Mouse (Mus musculus): ENCODE results near the gene Ctdspl2. TPM values are rescaled to one million over a fixed set of nuclear protein-coding genes. Genes with fewer than 3 reads are reported as not detected.

The Ctdspl2 gene
- polyA plus RNA-seq, 1 experiment from 2014 or later, result 44.4 TPM

Small RNAs within 50 kb of the gene (microRNA-seq; reads per million reads assigned to microRNA genes)
- gene Gm47314, result not detected

Other genes starting within 250 kb of the Ctdspl2 start
- gene Frmd5, start 148.9 kb upstream of the Ctdspl2 start, polyA plus RNA-seq (2016; fragmentation: Nextera tagmentation; extraction: Ambion mirVana), result 25.6 TPM in 2 replicates
- 17.5 and 21.2 TPM in 2 replicates for gene Casc4, start 89.0 kb upstream of the Ctdspl2 start, polyA plus RNA-seq (2016; fragmentation: Nextera tagmentation; extraction: Ambion mirVana)
- 0.18 TPM in 1 of 2 replicates, not detected in the other for gene Mageb3, start 91 bp downstream of the Ctdspl2 start, polyA plus RNA-seq (2016; fragmentation: Nextera tagmentation; extraction: Ambion mirVana)
- gene Eif3j1, start 72.5 kb downstream of the Ctdspl2 start, polyA plus RNA-seq (2016; fragmentation: Nextera tagmentation; extraction: Ambion mirVana), result 14.2 and 15.7 TPM in 2 replicates
- gene Spg11, start 162.4 kb downstream of the Ctdspl2 start, polyA plus RNA-seq (2016; fragmentation: Nextera tagmentation; extraction: Ambion mirVana), result 8.3 and 8.8 TPM in 2 replicates
- 246 and 247 TPM in 2 replicates for gene B2m, start 191.7 kb downstream of the Ctdspl2 start, polyA plus RNA-seq (2016; fragmentation: Nextera tagmentation; extraction: Ambion mirVana)
- gene Trim69, start 204.7 kb downstream of the Ctdspl2 start, polyA plus RNA-seq (2016; fragmentation: Nextera tagmentation; extraction: Ambion mirVana), result 0.10 TPM in 1 of 2 replicates, not detected in the other
- not detected in 2 replicates for gene Patl2, start 230.2 kb downstream of the Ctdspl2 start, polyA plus RNA-seq (2016; fragmentation: Nextera tagmentation; extraction: Ambion mirVana)
- gene Terb2, start 230.3 kb downstream of the Ctdspl2 start, polyA plus RNA-seq (2016; fragmentation: Nextera tagmentation; extraction: Ambion mirVana), result not detected in 2 replicates